Mouse (Mus musculus): Measurements from ENCODE around the gene Tmem51. TPM values are rescaled to one million over a fixed set of nuclear protein-coding genes. Genes with fewer than 3 reads are reported as not detected.
A peak's percentile ranks its signal among the peaks of the same experiment; 100 is the strongest.
"Not testable (repeated sequence)": the region's sequence is repeated elsewhere in the genome, so short reads cannot be mapped to it uniquely, and the experiment has no call there.

Gene Tmem51
- total RNA-seq, 1 experiment from 2014 or later = 4.9 TPM

DNA sequence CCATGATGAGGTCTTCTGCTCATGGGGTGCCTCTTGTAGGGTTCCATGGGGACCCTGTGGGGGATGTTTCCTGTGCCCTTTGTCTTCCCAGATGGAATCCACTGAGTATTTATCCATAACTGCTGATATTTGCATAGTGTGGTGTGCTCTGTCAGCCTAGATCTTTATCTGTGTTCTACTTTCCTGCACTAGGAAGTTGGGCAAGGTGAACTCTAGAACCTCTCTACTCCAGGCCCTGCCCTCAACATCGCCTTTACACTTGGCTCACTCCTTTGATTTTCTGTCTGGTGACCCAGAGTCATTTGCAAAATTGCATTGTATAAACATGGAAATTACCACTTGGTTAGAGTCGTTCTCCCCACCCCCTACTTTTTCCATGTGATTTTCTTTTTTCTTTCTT is 59.6 kb downstream of the Tmem51 start:
- no peak for DNase-seq

DNA sequence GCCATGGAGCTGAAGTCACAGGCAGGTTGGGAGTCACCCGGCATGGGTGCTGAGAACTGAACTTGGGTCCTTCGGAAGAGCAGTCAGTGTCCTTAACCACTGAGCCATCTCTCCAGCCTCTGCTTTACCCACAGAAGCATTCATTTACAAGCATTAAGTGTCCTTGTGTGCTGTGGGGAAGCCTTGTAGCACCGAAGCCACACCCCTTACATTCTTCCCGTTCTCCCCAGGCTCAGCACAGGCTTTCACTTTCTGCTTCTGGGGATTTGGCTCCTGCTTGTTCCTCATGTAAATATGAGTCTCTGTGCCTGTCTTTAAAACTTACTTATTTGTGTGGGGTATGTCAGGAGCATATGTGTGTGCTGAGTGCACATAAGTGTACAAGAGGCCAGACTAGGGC is 60.9 kb downstream of the Tmem51 start:
- DNase-seq = no peak

DNA sequence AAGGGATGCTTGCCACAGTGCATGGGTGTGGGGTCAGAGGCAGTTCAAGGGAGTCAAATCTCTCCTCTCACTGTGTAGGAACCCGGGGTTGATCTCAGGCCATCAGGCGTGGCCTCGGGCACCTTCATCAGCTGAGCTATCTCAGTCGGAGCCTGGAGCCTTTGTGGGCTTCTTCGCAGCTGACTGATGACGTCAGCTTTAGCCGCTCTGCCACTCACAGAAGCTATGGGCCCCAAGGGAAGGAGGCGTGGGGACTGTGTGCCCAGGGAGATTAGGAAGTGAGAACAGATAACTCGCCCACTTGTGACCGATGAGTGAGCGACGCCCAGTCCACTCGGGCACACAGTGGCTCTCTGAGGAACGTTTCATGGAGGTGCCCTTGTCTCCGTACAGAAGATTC is 66.4 kb downstream of the Tmem51 start:
- DNase-seq = no peak

DNA sequence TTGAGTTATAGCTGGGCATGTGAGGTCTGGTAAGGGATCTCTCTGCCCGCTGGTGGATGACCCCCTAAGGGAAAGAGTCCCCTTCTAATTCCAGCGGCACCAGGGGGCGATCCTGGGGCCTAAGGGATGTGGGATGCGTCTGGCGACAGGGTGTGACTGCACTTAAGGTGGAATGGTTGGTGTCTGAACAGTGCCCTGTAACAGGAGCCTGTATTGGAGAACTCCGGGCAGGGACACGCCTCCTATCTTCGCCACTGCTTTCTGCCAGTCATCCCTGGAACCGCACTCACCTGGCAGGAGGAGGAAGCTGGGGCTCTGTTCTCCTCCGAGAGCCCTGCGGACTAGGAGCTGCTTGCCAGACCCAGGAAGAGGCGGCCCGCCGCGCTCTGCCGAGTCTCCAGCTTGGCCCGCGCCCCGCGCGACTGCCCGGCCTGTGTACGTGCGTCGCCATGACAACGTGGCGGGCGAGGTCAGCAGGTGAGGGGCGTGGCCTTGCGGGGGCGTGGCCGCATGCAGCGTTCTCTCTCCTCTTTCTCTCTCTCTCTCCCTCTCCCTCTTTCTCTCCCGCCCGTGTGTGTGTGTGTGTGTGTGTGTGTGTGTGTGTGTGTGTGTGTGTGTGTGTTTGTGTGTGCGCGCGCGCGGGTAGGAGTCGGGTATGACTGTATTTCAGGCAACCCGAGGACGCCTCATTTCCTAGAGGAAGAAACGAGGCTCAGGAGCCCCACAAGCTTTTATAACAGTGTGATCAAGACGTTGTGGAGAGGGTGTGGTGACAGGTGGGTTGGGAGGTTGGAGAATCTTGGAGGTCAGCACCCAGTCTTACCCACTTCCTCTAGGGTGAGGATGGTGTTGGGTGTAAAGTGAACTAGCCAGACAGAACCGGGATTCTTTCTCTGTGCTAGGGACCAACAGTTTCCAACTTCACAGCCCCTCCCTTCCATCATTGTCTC is 69.2 kb downstream of the Tmem51 start, which contains the start of gene Fhad1:
TSS of gene Fhad1 (minus strand) at position 424 of the 950 bp plus-strand sequence.
- peak; percentile 84 for DNase-seq

DNA sequence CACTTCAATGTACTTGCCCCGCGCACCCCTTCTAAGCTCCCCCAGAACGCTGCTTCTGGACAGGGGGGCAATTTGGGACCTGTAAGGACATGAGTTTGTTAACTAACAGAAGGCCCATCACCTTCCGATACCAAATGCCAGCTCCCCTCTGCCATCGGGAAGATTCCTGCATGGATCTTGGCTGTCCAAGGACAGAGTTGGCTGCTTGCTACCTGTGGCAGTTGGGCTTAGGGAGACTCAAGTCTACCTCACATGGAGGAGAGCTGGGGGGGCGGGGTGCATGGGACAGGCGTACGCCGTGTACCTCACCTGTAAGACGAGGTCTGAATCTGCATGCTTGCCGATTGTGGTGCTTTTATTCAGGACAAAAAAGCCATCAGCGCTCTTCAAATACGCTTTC is 72.9 kb downstream of the Tmem51 start:
- no peak for DNase-seq

DNA sequence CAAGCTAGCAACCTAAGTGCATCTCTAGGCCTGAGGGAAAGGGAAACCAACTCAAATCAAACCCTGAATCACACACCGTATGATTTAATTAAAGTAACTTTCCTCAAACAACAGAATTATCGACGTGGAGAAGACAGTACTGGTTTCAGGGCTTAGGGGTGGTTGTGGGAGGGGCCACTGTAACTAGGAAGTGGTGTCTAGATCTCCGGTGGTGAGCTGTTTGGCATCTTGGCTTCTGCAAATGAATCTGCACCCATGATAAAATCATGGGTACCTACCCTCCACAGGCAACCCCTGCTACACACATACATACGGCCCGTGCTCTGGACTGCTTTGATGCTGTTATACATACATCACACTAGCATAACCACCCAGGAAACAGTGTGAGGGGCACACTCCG is 73.7 kb downstream of the Tmem51 start:
- no peak for DNase-seq

DNA sequence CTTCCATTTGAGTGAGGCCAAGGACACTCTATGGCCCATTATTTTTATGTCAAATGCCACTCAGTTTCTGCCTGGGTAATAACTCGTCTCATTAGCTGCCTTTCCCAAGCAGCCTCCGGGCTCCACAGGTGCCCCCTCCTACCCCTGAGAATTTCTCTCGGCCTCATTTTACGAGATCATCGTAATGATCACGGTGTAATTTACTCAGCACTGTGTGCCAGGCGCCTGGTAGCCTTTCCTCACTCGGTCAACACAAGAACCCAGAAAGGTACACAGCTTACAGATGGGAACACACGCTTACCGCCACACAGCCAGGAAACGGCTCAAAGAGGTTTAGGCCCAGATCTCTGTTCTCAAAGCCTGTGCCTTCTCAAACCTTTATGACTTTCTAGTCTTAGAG is 75.9 kb downstream of the Tmem51 start:
- DNase-seq = no peak

DNA sequence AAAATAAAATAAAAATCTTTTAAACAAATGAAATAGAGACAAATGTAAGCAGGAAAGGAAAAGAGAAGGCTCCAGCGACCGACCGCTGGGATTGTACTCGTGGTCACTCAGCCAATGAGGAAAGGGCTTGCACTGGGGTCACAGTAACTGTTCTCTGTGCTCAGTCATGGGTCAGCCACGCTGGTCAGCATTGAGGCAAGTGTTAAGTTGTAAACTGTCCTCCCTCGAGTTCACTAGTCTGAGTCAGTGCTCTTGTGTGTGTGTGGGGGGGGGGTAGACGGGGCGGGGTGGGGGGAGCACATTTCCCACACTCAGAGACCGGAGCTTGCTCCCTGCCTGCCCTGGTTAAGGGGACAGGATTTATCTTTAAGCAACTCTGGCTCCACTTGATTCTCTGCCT is 83.5 kb downstream of the Tmem51 start:
- DNase-seq = no peak

DNA sequence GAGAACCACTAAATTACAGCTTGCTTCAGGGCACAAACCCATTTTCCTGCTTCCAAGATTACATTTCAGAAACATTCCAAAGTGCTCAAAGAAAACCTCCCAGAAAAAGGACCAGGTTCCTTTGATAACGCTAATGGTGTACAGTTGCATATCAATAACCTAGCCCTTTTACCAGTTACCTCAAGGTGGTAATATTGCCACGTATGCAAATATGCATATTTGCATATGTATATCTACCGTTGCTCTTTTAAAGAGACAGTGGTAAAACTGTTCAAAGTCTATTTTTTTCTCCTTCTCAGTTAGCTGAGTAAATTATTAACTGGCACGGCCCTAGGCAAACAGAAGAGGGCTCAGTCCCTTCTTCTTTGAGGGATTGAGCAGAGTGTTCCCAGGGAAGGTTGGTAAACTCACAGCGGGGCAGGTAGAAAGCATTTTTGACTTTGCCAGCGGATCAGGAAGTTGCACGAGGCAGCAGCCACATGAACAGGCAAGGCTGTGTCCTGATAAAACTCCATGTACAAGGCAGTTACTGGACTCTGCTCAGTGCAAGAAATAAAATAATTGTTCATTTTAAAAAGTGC is 84.5 kb downstream of the Tmem51 start:
- no peak for DNase-seq

DNA sequence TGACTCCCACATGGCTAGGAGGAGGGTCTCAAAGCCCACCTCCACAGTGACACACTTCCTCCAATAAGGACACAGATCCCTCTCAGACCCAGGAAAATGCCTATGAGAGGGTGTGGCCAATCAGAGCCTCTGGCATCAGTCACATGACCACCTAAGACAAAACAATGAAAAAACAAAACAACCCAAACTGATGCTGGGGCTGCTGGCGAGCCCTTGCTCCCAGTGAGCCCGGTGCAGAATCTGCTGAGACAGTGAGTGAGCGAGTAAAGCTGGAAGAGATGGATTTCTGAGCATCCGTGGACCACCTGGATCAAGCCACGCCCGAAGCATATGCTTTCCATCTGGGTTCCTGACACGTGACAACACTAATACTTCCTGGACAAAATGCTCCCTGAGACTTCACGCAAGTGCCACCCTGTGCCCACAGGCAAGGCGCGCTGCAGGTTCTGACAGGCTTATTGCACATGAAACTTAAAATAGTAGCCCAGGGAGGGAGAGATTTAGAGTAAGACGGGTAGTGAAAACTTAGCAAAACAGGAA is 85.8 kb downstream of the Tmem51 start:
- no peak for DNase-seq

DNA sequence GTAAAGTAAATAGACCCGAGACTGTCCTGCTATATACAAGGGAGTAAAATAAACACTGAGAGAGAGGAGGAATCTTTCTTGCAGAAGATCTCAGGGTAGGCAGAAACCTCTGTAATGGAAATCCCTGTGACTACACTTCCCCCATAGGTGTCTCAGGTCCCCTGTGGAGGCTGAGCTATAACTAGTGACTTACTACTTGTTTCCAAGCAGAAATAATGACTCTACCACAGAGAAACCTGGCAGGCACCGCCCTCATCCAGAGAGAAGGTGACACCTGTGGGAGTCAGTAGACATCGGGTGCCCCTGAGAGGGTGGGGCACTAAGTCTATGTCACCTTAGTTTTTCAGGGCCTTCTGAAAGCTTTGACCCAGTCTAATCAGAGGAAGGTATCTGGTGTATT is 87.2 kb downstream of the Tmem51 start:
- DNase-seq = no peak

DNA sequence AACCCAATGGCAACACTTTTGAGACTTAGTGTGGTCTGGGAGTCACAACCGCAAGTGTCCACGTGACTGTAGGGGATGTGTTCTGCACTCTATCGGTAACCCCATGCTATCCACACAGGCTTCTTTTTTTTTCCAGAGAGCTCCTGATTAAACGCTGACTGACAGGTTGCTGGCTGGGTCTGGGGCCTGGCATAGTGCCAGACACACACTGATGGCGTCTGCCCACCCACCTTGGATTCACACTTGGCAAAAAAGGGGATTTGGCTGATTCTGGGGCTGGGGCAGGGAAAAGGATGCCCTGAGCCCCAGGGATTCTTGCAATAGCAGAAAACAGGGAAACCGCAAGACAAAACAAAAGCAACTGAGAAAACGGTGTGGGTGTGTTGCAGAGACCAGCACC is 88.0 kb downstream of the Tmem51 start:
- no peak for DNase-seq

DNA sequence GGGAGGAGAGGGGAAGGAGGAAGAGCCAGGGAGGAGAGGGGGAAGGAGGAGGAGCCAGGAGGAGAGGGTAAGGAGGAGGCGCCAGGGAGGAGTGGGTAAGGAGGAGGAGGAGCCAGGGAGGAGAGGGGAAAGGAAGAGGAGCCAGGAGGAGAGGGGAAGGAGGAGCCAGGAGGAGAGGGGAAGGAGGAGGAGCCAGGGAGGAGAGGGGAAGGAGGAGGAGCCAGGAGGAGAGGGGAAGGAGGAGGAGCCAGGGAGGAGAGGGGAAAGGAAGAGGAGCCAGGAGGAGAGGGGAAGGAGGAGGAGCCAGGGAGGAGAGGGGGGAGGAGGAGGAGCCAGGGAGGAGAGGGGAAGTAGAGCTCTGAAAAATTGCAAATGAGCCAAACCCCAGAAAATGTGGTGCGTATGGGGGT is 90.0 kb downstream of the Tmem51 start:
- not testable (repeated sequence) for DNase-seq

DNA sequence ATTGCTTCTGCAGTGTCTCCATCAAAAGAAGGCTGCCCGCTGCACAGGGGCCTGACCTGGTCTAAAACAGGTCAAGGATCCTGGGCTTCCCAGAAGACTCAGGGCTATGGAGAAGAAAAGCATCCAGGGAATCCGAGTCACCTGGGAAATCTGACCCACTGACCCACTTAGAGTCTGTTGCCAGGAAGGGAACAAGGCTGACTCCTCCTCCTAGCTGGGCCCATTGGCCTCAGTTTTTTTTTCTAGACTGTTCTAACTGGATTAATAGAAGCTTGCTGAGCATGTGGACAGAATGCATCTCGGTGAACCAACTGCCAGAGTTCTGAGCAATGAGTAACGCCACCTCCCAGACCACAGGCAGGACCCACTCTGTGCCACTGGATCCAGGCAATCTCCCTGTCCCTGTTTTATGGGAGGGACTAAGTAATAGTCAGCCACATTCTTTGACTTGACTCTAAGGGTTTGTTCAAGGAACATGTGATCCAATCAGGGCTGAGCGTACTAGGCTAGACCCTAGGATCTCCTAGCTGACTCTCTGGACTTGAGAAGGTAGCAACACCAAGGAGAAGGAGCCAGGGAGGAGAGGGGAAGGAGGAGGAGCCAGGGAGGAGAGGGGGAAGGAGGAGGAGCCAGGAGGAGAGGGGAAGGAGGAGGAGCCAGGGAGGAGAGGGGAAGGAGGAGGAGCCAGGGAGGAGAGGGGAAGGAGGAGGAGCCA is 90.6 kb downstream of the Tmem51 start:
- no peak for DNase-seq

DNA sequence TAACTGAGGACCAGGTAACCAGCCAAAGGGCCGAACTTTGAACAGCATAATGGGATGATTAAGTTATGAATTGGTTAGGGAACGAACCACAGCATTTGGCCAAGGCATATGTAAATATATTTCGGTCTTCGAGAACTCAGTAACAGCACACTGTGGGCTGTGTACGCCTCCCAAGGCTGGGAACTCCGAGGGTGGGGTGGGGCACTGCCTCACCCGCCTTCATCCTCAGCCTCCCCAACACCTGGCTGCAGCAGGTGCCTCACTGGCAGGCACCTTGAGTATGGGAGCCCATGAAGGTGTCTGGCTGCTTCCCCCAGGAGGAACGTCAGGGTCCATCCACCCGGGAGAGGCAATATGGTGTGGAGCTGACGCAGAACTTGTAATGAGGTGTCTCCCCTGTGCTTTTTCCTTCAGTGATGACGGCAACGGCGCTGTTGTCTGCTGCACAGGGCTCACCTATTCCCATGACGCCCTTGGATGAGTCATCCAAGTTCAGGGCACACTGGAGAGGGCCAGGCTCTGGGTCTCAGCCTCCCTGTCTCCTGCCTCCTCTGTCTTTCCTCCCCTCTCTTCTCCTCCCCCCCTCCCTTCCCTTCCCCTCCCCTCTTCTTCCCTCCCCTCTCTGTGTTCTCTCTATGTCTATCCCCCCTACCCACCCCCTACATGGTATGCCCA is 91.4 kb downstream of the Tmem51 start:
- DNase-seq = no peak

DNA sequence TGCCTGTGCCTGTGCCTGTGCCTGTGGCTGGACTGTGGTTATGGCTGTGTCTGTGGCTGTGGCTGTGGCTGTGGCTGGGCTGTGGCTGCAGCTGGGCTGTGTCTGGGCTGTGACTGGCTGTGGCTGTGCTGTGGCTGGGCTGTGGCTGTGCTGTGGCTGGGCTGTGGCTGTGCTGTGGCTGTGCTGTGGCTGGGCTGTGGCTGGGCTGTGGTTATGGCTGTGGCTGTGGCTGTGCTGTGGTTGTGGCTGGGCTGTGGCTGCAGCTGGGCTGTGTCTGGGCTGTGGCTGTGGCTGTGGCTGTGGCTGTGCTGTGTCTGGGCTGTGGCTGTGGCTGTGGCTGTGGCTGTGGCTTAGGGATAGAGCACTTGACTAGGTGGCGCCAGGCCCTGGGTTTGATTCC is 95.9 kb downstream of the Tmem51 start:
- DNase-seq = no peak

DNA sequence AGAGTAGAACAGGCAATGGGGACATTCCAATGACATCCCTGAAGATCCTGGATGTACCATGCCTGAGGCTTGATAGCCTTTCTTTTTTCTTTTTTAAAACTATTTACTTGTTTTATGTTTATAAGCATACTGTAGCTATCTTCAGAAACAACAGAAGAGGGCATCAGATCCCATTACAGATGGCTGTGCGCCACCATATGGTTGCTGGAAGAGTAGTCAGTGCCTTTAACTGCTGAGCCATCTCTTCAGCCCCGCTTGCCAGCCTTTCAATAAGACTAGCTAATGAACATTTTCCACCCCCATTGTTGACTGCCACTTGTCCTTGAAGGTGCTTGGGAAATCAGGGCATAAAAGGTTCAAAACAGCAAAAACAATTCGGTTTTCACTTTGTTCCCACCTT is 100.4 kb downstream of the Tmem51 start:
- no peak for DNase-seq

DNA sequence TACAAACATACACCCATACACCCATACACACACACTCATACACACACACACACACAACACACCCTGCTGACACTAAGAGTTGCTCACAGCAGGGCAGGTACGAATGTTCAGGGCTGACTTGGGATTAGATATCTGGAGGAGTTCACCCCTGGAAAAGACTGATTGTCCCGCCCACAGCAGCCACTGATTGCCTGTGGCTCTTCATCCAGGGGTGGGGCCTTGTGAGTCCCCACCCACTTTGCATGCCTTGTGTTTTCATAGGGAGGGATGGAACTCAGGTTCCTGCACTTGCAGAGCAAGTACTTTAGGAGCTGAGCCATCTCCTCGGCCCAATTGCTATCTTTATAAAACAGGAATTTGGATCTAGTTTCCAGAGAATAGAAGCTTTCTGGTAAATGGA is 102.6 kb downstream of the Tmem51 start:
- no peak for DNase-seq
